Mouse (Mus musculus) embryo, embryonic 10.5 days (tissue): ENCODE measurements at regions not wholly inside any gene's neighbourhood (a gene's known extent, or its start where the extent isn't known, plus 50 kb on each side); places are given as distances from the start of the nearest gene placed in this dataset.

ENCODE experiments used
- DNase-seq: peaks from one replicate; pipeline ENCODE4 v3.0.0-alpha.2; 2015; ENCODE audit warnings: low spot score

DNA sequence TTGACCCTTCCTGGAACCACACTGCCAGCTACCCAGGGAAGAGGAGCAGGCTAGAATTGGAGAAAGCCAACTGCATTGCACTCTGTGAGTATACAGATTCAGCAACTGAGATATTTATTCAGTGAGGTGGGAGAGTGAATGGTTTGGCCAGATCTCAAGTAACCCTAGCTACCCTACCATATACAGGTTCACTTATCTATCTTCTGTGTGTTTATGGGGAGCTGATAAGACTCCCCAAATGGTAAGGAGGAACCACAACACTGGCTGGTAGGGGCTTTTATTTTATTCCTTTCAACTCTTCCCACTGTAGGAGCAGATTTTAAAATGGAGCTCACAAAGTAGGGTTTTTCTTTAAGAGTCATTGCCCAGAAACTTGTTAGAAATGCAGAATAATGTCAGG, 62.9 kb downstream of the Arrdc3 start:
- DNase-seq = no peak

DNA sequence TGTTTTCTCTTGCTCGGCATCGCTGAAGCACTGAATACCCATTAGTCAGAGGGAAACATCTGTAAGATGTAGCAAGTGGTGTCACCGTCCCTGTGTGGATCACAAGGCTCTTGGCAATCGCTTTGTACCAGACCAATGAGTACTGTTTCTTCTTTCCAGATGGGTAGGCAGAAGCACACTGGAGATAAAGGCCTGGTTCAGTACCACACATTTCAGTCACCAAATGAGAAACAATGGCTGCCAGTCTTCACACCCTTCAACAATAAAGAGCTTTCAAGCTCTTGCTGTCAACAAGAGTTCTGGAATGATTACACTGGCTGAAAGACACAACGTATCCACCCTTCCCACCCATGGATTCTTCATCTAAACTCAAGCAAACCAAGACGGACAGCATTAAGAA, 64.5 kb downstream of the Arrdc3 start:
- no peak for DNase-seq

DNA sequence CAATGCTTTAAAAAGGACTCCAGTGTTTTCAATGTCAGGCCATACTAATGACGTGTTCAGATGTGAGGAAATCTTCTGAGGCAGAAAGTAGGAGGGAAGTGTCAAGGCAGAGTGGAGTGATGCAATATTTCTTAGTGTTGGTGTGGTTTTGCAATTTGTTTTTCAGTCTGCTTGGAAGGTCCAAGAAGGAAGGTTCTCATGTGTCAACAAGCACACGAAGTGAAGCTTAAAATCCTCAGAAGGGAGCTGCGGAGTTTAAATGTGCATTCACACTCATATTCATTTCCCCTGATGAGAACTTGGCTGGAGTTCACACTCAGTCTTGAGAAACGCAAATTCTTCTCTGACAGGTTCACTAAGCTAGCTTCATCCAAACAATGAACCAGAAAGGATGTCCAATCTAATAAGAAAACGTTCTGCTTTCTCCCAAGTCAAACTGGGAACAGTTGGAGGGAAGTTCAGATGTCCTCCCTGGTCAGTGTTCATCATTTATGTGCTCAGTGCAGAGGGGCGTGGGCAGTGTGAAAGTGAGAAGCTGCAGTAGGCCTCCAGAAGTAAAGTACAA, 66.0 kb downstream of the Arrdc3 start:
- DNase-seq = no peak

DNA sequence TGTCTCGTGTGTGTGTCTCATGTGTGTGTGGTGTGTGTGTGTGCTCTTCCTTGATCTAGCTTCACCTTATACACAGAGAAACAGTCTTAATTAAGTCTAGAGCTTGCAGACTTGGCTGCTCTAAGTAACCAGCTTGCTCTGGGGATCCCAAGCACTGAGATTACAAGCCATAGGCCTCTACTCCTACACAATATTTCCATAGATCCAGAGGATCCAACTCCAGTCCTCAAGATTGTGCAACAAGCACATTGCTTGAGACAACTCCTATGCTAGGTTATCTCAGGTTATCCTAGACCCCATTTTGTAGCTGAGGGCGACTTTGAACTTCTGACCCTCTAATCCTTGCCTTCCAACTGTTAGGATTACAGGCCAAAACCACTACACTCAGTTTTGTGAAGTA, 67.1 kb downstream of the Arrdc3 start:
- DNase-seq = no peak

DNA sequence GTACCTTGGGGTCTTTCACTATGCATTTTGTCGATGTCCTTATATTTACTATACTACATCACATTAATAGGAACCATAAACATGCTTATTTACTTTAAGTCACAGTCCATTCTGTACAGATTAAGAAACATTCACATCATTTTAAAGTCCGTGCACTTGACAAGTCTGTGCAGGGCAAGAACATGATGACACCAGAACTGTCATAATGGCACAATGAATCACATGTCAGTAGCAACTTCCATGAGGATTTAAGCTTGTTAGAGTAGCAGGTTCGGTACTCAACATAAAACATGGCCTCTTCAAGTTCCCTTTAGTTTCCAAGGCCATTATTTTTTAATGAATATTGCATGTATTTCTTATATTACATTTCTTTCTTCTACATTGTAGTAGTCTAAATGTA, 67.6 kb downstream of the Arrdc3 start:
- no peak for DNase-seq

DNA sequence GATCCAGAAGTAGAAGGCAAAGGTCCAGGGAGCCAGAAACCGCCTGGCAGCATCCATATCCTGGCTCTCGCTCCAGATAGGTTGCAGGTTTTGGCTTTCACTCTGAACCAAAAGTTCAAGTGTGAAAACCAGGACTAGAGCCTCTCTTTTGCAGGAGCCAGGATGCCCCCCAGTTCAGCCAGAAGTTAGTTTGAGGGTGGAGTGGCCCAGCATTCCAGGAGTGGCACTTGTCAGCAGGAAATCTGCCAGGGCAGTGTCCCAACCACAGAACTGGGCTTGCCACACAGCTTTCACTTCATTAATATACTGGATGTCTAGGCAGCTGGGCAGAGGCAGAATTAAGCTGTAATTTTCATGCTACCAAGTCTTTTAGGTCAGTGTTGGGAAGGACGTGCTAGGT, 68.1 kb downstream of the Arrdc3 start:
- no peak for DNase-seq

DNA sequence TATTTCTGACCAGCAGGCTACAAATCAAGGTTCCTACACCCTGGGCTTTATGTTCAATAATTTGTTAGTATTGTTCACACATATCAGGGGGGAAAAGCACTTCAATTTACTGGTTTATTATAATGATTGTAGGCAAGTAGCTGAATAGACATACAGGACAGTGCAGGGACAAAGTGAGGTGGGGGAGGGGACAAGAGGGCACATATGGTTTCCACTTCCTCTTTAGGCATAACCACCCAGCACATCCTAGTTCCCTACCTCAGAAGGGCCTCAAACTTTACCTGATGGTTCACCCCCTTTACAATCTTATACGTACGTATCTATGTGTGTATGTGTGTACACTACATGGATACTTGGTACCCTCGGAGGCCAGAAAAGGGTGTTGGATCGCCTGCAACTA, 69.7 kb downstream of the Arrdc3 start:
- DNase-seq = no peak

DNA sequence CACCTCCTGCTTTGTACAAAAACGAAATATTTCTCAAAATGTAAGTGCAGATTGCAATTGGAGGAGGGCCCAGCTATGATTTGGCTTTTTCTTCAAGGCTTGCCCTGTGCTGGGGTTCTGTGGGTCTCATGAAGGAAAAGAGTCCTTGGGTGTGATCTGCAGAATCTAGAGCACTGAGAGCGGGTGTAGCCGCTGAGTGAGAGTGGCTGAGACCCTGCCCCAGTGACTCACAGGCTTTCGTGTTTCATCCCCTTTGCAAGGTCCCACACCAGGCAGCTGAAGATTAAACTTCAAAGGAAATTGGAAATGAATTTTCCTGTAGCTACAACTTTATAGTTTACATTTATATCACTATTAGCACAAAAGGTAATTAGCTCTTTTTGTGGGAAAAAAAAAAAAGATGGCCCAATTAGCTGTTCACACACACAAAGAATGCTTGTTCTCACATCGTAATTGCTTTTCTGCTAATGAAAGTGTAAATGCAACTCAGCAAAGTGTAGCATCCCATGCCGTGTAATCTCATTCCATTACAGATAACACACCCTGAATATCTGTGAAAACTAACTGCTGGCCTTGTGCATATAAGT, 71.0 kb downstream of the Arrdc3 start:
- DNase-seq = no peak

DNA sequence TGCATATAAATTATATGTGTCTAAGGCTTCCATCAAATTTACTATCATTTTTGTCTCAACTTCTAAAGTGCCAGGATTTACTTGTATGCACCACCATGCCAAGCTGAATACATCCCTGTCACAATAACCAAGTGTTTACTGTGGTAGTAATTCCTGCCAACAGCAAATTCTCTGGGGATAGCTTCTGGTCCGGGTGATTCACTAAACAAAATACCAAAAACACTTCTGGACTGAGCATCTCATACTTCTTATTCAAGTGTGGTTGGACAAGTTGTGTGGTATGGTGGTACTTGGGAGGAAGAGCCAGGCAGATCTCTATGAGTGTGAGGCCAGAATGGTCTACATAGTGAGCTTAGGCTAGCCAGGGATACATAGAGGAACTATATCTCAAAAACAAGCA, 73.8 kb downstream of the Arrdc3 start:
- DNase-seq = no peak

DNA sequence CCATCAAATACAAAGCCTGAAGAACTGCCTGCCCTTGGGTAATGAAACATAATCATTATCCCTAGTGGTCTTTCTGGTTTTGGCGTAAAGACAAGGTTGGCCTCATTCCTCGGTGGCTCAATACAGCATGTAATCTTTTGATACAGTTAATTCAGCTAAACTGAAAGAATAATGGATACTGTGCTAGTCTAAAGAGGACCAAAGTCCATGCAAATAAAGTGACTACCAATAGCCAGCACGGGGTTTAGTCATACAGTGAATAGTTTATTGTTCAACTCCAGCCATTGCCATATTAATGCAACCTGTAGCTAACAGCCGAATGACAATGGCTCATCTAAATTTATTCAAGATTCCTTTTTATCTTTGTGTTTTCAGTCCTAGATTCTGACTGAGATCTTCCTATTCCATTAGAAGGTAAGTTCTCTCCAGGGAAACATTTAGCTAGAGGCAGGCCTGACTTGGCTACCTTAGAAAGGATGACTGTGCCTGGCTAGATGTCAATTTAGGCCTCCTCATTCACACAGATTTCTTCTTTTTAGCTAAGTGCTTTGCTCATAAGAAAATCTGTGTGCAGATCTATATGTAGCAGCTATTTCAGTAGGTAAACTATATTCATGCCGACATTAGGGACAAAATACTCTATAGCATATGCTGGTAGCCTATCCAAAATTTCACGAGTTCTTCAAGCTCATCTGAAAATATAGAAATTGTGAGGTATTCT, 74.4 kb downstream of the Arrdc3 start:
- no peak for DNase-seq

DNA sequence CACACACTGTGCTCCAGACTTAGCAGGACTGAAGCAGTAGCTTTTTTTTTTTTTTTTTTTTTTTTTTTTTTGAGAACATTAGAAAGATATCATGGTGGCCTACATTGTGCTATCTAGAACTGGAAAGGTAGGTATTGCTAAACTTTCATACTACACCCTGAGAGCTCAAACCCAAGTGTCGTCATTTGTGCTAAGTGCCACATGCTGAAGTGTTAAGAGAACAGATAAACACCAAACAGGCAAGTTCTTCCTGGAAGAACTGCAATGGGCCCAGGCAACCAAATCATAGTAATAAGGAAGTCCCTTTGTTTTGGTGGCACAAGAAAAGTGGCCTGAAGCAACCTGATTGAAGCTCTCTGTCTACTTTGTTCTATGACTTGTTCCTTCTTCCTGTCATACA, 76.6 kb downstream of the Arrdc3 start:
- DNase-seq = no peak

DNA sequence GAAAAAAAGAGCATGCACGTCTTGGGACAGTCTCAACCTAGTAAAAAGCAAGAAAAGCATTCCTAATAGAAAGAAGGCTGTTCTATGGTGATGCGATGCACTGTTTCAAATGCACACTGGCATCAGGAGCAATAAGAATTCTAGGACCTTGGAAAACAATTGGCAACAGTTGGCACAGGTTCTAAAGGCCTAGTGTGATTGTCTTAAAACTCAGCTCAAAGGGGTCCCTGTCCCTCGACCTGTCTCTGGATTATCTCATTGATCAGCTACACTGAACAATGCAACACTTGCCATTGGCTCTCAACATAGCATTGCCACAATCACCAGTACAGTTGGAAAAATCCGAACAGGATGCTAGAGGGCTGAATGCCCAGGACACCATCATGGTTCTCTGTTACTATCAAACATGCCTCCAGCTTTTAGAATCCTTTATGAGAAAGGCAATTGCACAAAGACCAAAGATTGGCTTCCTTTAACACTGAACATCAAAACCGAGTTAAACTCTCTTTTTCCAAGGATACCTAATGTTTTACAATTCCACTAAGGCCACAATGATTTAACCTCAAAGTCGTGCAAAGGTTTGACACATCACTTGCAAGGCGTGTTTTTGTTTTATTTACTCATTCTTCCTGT, 78.9 kb downstream of the Arrdc3 start:
- DNase-seq = peak; percentile 19

DNA sequence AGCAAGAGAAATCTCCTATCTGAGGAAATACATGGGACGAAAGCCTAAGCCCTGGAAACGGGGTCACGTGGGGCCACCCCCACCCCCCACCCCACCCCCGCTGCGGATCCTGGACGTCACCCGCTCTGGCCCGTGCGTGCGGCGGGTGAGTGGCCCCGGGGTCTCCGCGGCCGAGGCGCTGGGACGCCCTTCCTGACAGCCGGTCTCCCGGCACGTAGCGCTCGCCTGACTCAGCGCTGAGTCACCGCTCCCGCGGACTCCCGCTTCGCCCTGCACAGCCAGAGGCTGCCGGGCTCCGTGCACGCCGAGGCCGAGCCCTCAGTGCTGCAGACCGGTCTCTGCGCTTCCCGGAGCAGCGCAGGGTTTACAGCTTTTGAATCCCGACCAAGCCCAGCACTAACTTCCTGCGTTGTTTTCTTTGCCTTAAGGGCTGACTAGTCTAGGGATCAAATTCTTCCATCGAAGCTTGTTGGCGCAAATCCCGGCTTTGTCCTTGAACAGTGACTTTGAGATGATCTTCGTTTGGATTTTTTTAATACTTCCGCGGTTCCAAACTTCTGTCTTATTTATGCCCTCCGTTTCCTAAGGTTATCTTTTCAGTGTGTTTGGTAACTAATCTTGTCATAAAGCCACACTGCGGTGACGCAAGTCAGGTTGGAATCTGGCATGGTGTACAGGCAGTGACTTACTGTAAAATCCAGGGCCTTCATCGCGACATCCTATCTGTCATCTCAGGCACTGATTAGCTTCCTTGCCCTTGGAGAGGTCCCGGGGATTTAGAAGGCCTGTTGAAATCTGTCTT, 79.8 kb downstream of the Arrdc3 start:
- peak; percentile 87 for DNase-seq

DNA sequence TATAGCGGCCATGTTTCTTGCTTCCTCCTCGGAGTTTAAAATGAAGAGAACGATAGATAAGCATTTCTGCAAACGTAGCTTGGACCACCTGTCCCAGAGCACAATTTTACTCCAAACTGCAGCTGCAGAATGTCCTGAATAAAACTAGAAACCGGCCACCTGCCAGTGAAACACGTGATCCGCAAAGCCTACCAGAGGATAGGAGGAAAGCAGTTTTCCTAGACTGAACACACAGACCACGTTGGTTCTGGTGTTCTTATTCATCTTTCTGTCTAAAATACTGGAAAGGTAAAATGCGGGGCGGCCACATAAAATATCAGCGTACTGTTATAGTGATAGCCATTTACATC, 80.4 kb downstream of the Arrdc3 start:
- no peak for DNase-seq

DNA sequence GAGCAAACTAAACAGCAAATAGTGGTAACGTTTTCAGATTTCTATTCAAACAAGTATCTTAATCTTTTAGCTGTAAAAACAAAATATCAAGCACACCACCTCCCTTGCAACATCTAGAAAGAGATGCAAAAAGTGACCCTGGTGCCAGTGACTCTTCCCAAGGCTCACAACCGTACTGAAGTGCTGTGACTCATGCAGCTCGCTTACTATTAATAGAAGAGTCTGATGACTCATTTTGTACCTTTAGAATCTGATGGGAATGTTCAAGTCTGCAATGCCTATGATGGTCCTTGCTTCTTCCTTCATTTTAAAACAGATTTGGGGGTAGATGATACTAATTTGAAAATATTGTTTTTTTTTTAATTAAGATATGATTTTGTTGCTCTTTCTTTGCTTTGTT, 88.5 kb downstream of the Arrdc3 start:
- DNase-seq = no peak

DNA sequence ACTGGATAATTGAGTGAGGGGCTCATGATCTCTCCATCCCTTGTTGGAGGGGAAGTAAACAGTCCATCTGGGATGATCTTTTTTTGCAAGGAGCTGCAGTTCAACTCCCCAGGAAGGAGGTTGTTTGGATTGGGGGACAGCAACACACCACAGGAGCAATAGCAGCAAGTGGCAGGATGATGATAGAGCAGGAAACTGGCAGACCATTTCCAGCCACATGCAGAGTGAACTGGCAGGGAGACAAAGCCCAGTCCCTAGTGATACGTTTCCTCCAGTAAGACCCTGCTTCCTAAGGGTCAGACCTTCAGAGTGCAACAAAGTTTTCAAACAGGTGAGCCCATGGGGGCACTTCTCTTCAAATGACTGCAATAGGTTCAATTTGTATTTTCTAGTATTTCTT, 91.2 kb downstream of the Arrdc3 start:
- no peak for DNase-seq

DNA sequence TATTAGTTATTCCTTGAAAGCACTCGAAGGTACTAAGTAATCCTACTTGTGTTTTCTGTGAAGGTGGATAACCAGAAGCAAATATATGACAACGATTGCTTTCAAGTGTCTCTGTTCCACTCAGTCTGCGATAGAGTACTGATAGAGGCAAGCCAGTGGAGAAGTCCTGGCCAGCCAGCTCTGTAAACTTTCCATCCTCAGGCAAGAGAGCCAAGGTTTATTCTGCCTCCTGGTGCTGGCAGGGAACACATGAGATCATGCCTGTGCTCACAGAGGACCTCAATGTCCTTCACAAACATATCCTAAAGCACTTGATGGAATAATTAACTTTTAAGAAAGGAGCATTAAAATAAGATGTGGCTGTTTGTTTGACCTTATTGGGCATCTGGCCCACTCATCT, 94.1 kb downstream of the Arrdc3 start:
- DNase-seq = no peak

DNA sequence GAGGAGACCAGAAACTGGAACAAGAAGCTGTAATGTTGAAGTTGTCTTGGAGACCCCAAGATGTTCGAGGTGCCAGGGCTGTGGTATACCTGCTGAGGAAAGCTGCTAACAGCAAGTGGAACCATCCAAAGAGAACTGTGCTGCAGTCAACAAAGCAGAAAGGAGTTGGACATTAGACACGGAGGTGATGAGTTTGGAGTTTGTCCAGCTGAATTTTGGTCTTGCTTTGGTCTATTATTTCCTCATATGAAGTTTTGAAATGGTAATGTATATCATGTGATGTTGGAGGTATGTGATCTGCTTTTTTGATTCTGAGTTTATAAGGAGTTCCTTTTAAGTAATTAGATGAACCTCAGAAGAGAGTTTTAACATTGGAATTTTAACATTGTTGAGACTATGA, 98.0 kb downstream of the Arrdc3 start:
- DNase-seq = no peak

DNA sequence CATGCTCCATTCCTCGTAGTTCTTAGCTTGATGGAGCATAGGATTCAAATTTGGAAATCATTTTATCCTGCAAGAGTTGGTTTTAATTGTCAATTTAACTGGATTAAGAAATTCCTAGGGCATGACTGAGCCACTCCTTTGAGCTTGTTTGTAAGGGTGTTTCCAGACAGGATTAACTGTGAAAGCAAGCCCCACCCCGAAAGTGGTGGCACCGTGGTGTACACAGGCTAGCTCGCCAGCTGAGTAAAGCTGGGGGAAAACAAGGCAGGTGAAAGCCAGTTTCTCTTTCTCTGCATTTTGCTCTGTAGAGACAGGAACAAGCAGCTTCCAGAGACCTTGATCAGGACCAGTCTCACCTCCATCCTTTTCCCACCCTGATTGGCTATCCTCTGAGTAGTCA, 103.5 kb downstream of the Arrdc3 start:
- no peak for DNase-seq

DNA sequence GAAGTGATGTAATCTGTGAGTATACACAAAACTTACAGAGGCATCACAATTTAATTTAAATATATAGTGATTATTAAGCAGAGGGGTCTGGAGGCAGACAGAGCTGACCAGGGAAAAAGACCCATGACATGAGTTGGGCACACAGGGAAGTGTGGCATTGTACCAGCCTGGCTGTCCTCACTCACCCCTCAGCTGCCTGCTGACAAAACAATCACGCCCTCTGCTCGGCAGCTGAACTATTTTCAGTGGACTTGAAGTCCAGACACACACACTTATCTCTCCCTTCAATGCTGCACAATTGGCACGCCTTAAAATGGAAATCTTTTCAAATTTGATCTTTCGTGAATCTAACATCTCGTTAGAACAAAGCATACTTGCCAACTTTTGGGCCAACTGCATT, 106.6 kb downstream of the Arrdc3 start:
- no peak for DNase-seq

DNA sequence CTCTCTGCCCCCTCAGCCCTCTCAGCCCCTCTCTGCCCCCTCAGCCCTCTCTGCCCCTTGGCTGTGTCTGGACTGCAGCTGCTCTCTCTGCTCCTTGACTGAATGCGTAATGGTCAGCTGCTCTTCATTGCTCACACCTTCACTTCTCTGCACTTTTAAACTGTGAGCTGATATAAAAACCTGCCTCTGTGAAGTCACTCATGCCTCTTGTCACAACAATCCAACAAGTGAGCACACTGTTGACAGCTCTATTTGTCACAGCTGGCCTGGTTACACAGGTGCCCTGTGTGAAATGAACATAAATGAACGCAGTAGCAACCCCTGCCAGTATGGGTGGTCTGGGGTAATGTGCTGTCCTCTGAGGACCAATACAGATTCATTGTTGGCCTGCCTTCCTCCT, 109.2 kb downstream of the Arrdc3 start:
- peak; percentile 4 for DNase-seq

DNA sequence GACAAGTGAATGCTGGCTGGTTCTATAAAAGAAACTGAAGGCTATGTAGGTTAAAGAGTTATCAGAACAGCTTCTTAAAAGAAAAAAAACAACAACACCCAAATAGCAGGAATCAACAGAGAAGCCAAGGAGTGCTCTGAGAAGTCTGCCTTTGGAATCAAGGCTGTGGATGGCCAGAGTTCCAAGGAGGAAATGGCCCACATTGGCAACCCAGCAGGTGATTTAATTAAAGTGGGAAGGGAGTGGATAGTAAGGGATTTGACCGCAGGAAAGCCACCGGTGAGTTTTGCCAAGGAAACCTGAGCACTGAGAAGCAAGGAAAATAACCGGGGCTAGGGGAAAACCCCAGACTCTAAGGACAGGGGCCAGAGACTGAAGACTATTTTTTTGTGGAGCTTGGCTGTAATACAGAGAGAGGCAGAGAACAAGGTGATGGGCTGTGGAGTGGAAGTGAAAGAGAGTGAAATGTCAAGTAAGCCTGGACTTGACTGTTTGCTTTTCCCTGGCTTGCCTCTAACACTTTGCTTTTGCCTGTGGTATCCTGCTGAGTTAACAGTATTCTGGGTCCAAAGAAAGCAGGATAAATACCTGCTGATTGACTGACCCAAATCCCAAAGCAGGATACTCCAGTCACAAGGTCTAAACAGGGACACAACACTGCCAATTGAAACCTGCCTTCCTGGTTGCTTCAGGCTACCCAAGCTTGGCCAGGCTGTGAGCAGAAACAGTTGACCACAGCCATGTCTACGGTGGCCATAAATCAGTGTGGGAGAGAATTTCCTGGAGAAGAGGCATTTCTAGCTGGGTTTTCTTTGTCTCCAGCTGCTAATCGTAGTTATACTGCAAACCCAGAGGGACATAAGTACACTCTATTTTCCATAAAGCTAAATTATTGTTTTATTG, 125.9 kb downstream of the Arrdc3 start:
- DNase-seq = no peak
